Mouse (Mus musculus) 3134 (cell line): ENCODE measurements at regions not wholly inside any gene's neighbourhood (a gene's known extent, or its start where the extent isn't known, plus 50 kb on each side); places are given as distances from the start of the nearest gene placed in this dataset.
"Not testable (repeated sequence)": the region's sequence is repeated elsewhere in the genome, so short reads cannot be mapped to it uniquely, and the experiment has no call there.

Experiments
- DNase-seq: peaks from one replicate; pipeline ENCODE4 v3.0.0-alpha.2; 2011; ENCODE audit warnings: low spot score; ENCODE audit not compliant: insufficient read length; ENCODE audit errors: extremely low read depth

- DNase-seq, result no peak
Observed at GRCm38 (mm10) chr1:143258470-143259215, 381.8 kb upstream of the B3galt2 start.

GRCm38 (mm10) chr1:143263263-143264038, 377.0 kb upstream of the B3galt2 start:
- no peak for DNase-seq

GRCm38 (mm10) chr1:143265216-143265615, 375.2 kb upstream of the B3galt2 start:
- no peak for DNase-seq

- no peak for DNase-seq
Observed at GRCm38 (mm10) chr1:143286274-143286967, 354.0 kb upstream of the B3galt2 start.

GRCm38 (mm10) chr1:143287448-143287847, 353.0 kb upstream of the B3galt2 start:
- no peak for DNase-seq

GRCm38 (mm10) chr1:143296555-143296954, 343.9 kb upstream of the B3galt2 start:
- DNase-seq, result no peak

- no peak for DNase-seq
Observed at GRCm38 (mm10) chr1:143307379-143307778, 333.1 kb upstream of the B3galt2 start.

GRCm38 (mm10) chr1:143318381-143318780, 322.1 kb upstream of the B3galt2 start:
- no peak for DNase-seq

- no peak for DNase-seq
Observed at GRCm38 (mm10) chr1:143319568-143319967, 320.9 kb upstream of the B3galt2 start.

GRCm38 (mm10) chr1:143351388-143351787, 289.1 kb upstream of the B3galt2 start:
- no peak for DNase-seq

GRCm38 (mm10) chr1:143360256-143360655, 280.2 kb upstream of the B3galt2 start:
- not testable (repeated sequence) for DNase-seq

GRCm38 (mm10) chr1:143391851-143392250, 248.6 kb upstream of the B3galt2 start:
- DNase-seq, result peak; percentile 46
